Mouse (Mus musculus) heart, adult 2 months (tissue): ENCODE results near the gene Plch2.

Experiments used
- CTCF ChIP-seq: fragments of 200-600 bp; IDR thresholded peaks from 2 replicates; pipeline ENCODE4 v1.8.1; 2022; ENCODE audit warnings: antibody characterized with exemption, mild to moderate bottlenecking, moderate library complexity
- EP300 ChIP-seq: fragments of 200-500 bp; IDR thresholded peaks from 2 replicates; pipeline ENCODE4 v1.6.1; 2011; ENCODE audit warnings: low read depth, low read length, control low read depth; ENCODE audit not compliant: insufficient read depth
- POLR2A ChIP-seq: fragments of 200-500 bp; IDR thresholded peaks from 2 replicates; pipeline ENCODE4 v1.6.1; 2011; ENCODE audit warnings: mild to moderate bottlenecking, low read depth, low read length, control low read depth; ENCODE audit not compliant: insufficient read depth

GRCm38 (mm10) chr4:155024170-155025010 lies 32.2 kb downstream of the Plch2 start:
- no peak for TF ChIP-seq EP300
- TF ChIP-seq CTCF, result no peak
- TF ChIP-seq POLR2A, result no peak
